Mouse (Mus musculus) ES-Bruce4 (cell line): ENCODE data around the gene Tnfrsf11a.

Experiments
- CTCF ChIP-seq: IDR thresholded peaks from one replicate; pipeline ENCODE4 v1.8.1; 2011; ENCODE audit warnings: low read depth, low read length
- EP300 ChIP-seq: IDR thresholded peaks from 2 replicates; pipeline ENCODE4 v1.6.1; 2011; ENCODE audit warnings: low read depth, low read length; ENCODE audit not compliant: insufficient read depth
- POLR2A ChIP-seq: IDR thresholded peaks from one replicate; pipeline ENCODE4 v1.8.1; 2011; ENCODE audit warnings: low read length; ENCODE audit not compliant: insufficient read depth

DNA sequence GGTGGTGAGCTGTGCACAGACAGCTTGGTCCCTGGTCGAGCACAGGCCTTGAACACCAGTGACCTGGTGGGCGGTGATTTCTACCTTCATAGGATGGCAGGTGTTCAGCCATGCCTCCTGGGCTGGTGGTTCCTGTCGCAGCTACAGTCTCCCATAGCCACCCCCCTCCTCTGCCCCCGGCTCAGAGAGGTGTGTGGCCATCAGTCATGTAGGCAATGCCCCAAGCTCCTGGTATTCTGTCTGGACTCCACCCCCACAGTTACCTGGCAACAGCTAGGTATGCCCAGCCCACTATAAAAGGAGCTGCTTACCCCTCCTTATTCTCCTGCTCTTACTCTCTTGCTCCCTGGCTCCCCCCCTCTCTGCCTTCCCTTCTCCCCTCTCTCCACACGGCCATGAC, 105.8 kb downstream of the Tnfrsf11a start:
- TF ChIP-seq POLR2A (no peak), EP300 (no peak), CTCF (no peak)
